Mouse (Mus musculus) forebrain, embryonic 16.5 days (tissue): Measurements from ENCODE around the gene Tbc1d15. TPM values are rescaled to one million over a fixed set of nuclear protein-coding genes. Genes with fewer than 3 reads are reported as not detected.

Source experiments
- ATAC-seq: fragments of 200-750 bp; cut with Nextera tagmentation; 2 replicates; pipeline ENCODE4 v1.8.0; 2017; ENCODE audit warnings: mild to moderate bottlenecking, moderate library complexity
- H3K27ac ChIP-seq: fragments of 300-500 bp; sonication (generic); 2 replicates; pipeline ENCODE4 v1.5.1; 2014; ENCODE audit warnings: low read length, control low read depth
- H3K27me3 ChIP-seq: fragments of 300-500 bp; sonication (generic); replicated peaks from 2 replicates; pipeline ENCODE4 v1.6.1; 2014; ENCODE audit warnings: low read length; ENCODE audit not compliant: control insufficient read depth, insufficient read depth
- H3K36me3 ChIP-seq: fragments of 300-500 bp; sonication (generic); 2 replicates; pipeline ENCODE4 v1.6.1; 2014; ENCODE audit not compliant: control insufficient read depth, insufficient read depth
- H3K4me1 ChIP-seq: fragments of 300-500 bp; sonication (generic); replicated peaks from 2 replicates; pipeline ENCODE4 v1.6.1; 2014; ENCODE audit warnings: low read length; ENCODE audit not compliant: control insufficient read depth, insufficient read depth
- H3K4me2 ChIP-seq: fragments of 300-500 bp; sonication (generic); 2 replicates; pipeline ENCODE4 v1.6.1; 2014; ENCODE audit warnings: mild to moderate bottlenecking, low read length, control low read depth
- H3K4me3 ChIP-seq: fragments of 300-500 bp; sonication (generic); replicated peaks from 2 replicates; pipeline ENCODE4 v1.5.1; 2014; ENCODE audit warnings: mild to moderate bottlenecking, low read length, control low read depth
- H3K9ac ChIP-seq: fragments of 300-500 bp; sonication (generic); replicated peaks from 2 replicates; pipeline ENCODE4 v1.6.1; 2014; ENCODE audit warnings: low read depth, low read length, control low read depth
- H3K9me3 ChIP-seq: fragments of 300-500 bp; sonication (generic); 2 replicates; pipeline ENCODE4 v1.6.1; 2016; ENCODE audit warnings: low read length; ENCODE audit not compliant: control insufficient read depth
- WGBS: fragments of 180-500 bp; shearing (Covaris S2); extraction: QIAGEN DNeasy Blood & Tissue Kit; methylation state at CpG from one replicate; pipeline ENCODE4 v1.1.7; 2014; 5-methylcytosine and 5-hydroxymethylcytosine counted together
- polyA plus RNA-seq: library from polyadenylated mRNA; unstranded; fragments of >200 nt; fragmentation: Nextera tagmentation; extraction: Ambion mirVana; gene quantifications from 2 replicates; pipeline ENCODE4 v1.2.1, GENCODE M21; 2015

Gene Tbc1d15
- polyA plus RNA-seq, 1 experiment from 2014 or later: 39.9 TPM

- H3K9ac ChIP-seq: peak overlapping the region; percentile 42
- peaks cover 19% of the 10 kb centered on the region for H3K4me1 ChIP-seq
- H3K9me3 ChIP-seq: no peaks in the 10 kb centered on the region
- no peaks in the 10 kb centered on the region for H3K27me3 ChIP-seq
- H3K36me3 ChIP-seq: no peaks in the 10 kb centered on the region
- ATAC-seq: no peak
- no peak overlapping the region for H3K27ac ChIP-seq
- WGBS: 13% methylated on average over 10 of the region's 10 CpGs
- peak overlapping the region; percentile 55 for H3K4me2 ChIP-seq
- H3K4me3 ChIP-seq: peak overlapping the region; percentile 88
Observed at GRCm38 (mm10) chr10:115252321-115252757, 1.1 kb upstream of the Tbc1d15 start.

GRCm38 (mm10) chr10:115250235-115251087 lies 806 bp downstream of the Tbc1d15 start:
- ATAC-seq: no peak
- WGBS: 38% methylated on average over 34 of the region's 38 CpGs
- no peak overlapping the region for H3K27ac ChIP-seq

GRCm38 (mm10) chr10:115248041-115248440 lies 3.2 kb downstream of the Tbc1d15 start:
- no peak for ATAC-seq
- Histone ChIP-seq H3K27me3 (no peaks in the 10 kb centered on the region), H3K27ac (no peak overlapping the region), H3K9me3 (no peaks in the 10 kb centered on the region), H3K4me2 (no peak overlapping the region), H3K36me3 (no peaks in the 10 kb centered on the region), H3K9ac (no peak overlapping the region), H3K4me1 (peaks cover 19% of the 10 kb centered on the region), H3K4me3 (no peak overlapping the region)
- WGBS: 43% methylated on average over 7 of the region's 7 CpGs

More at GRCm38 (mm10) chr10:115250235-115251087, 806 bp downstream of the Tbc1d15 start:
- peak overlapping the region; percentile 88 for H3K4me3 ChIP-seq
- peak overlapping the region; percentile 69 for H3K4me2 ChIP-seq
- H3K27me3 ChIP-seq: no peaks in the 10 kb centered on the region
- H3K9ac ChIP-seq: peak overlapping the region; percentile 89
- peaks cover 19% of the 10 kb centered on the region for H3K4me1 ChIP-seq
- no peaks in the 10 kb centered on the region for H3K36me3 ChIP-seq
- H3K9me3 ChIP-seq: no peaks in the 10 kb centered on the region

GRCm38 (mm10) chr10:115245488-115245887 lies 5.8 kb downstream of the Tbc1d15 start:
- Histone ChIP-seq H3K4me3 (no peak overlapping the region), H3K27ac (no peak overlapping the region), H3K36me3 (no peaks in the 10 kb centered on the region), H3K9me3 (no peaks in the 10 kb centered on the region), H3K27me3 (no peaks in the 10 kb centered on the region), H3K4me1 (peaks cover 12% of the 10 kb centered on the region), H3K4me2 (no peak overlapping the region), H3K9ac (no peak overlapping the region)
- ATAC-seq: no peak
- 94% methylated on average over 2 of the region's 2 CpGs for WGBS

- Histone ChIP-seq H3K27me3 (no peaks in the 10 kb centered on the region), H3K4me1 (no peaks in the 10 kb centered on the region), H3K36me3 (peaks cover 17% of the 10 kb centered on the region), H3K27ac (no peak overlapping the region), H3K9ac (no peak overlapping the region), H3K4me3 (no peak overlapping the region), H3K9me3 (no peaks in the 10 kb centered on the region), H3K4me2 (no peak overlapping the region)
- 84% methylated on average over 8 of the region's 8 CpGs for WGBS
- ATAC-seq: no peak
Observed at GRCm38 (mm10) chr10:115241082-115241595, 10.1 kb downstream of the Tbc1d15 start.

GRCm38 (mm10) chr10:115237931-115238330 lies 13.3 kb downstream of the Tbc1d15 start:
- Histone ChIP-seq H3K4me3 (no peak overlapping the region), H3K4me1 (no peaks in the 10 kb centered on the region), H3K9me3 (no peaks in the 10 kb centered on the region), H3K9ac (no peak overlapping the region), H3K27me3 (no peaks in the 10 kb centered on the region), H3K4me2 (no peak overlapping the region), H3K27ac (no peak overlapping the region), H3K36me3 (peaks cover 17% of the 10 kb centered on the region)
- 84% methylated on average over 4 of the region's 4 CpGs for WGBS
- ATAC-seq: no peak

GRCm38 (mm10) chr10:115236733-115237132 lies 14.5 kb downstream of the Tbc1d15 start:
- H3K27me3 ChIP-seq: no peaks in the 10 kb centered on the region
- no peak overlapping the region for H3K9ac ChIP-seq
- no peak overlapping the region for H3K4me2 ChIP-seq
- no peak overlapping the region for H3K27ac ChIP-seq
- no peak for ATAC-seq
- peaks cover 23% of the 10 kb centered on the region for H3K36me3 ChIP-seq
- WGBS: 91% methylated on average over 4 of the region's 4 CpGs
- H3K4me1 ChIP-seq: no peaks in the 10 kb centered on the region
- H3K9me3 ChIP-seq: no peaks in the 10 kb centered on the region
- H3K4me3 ChIP-seq: no peak overlapping the region

- Histone ChIP-seq H3K9me3 (no peaks in the 10 kb centered on the region), H3K27ac (no peak overlapping the region), H3K36me3 (peaks cover 23% of the 10 kb centered on the region), H3K4me3 (no peak overlapping the region), H3K4me2 (no peak overlapping the region), H3K4me1 (no peaks in the 10 kb centered on the region), H3K9ac (no peak overlapping the region), H3K27me3 (no peaks in the 10 kb centered on the region)
- ATAC-seq: no peak
- WGBS: 87% methylated on average over 9 of the region's 9 CpGs
Observed at GRCm38 (mm10) chr10:115235501-115235900, 15.8 kb downstream of the Tbc1d15 start.

GRCm38 (mm10) chr10:115233798-115234197 lies 17.5 kb downstream of the Tbc1d15 start:
- H3K4me1 ChIP-seq: no peaks in the 10 kb centered on the region
- no peak overlapping the region for H3K4me2 ChIP-seq
- H3K27me3 ChIP-seq: no peaks in the 10 kb centered on the region
- H3K27ac ChIP-seq: no peak overlapping the region
- ATAC-seq: no peak
- no peak overlapping the region for H3K9ac ChIP-seq
- H3K4me3 ChIP-seq: no peak overlapping the region
- 82% methylated on average over 3 of the region's 3 CpGs for WGBS
- H3K9me3 ChIP-seq: no peaks in the 10 kb centered on the region
- peaks cover 14% of the 10 kb centered on the region for H3K36me3 ChIP-seq
